Mouse (Mus musculus) stomach, adult 2 months (tissue): ENCODE results near the gene 1700080E11Rik. TPM values are rescaled to one million over a fixed set of nuclear protein-coding genes. Genes with fewer than 3 reads are reported as not detected.

Source experiments
- polyA plus RNA-seq: library from polyadenylated mRNA; depleted of rRNA; stranded (reverse); fragments of >200 nt; gene quantifications from 2 replicates; pipeline ENCODE4 v1.2.3, GENCODE M21; 2012; rRNA removed

The 1700080E11Rik gene
- polyA plus RNA-seq: not detected in 2 replicates

GRCm38 (mm10) chr9:105144992-105145391 lies at the start of gene 1700080E11Rik:
TSS of gene 1700080E11Rik (minus strand) at chr9:105145092.

GRCm38 (mm10) chr9:105131253-105132001 lies 13.5 kb downstream of the 1700080E11Rik start, which contains the start of gene Nudt16:
TSS of gene Nudt16 (minus strand) at chr9:105131824.

Other genes with a start within 250 kb of the 1700080E11Rik start
- gene Mrpl3, start 91.9 kb downstream of the 1700080E11Rik start, polyA plus RNA-seq: 25.2 and 45.8 TPM in 2 replicates
- 4.7 and 9.2 TPM in 2 replicates for gene Nudt16, start 13.3 kb downstream of the 1700080E11Rik start, polyA plus RNA-seq